Mouse (Mus musculus) lung, embryonic 14.5 days (tissue): ENCODE data around the gene Hemgn. TPM values are rescaled to one million over a fixed set of nuclear protein-coding genes. Genes with fewer than 3 reads are reported as not detected.

Experiments
- ATAC-seq: fragments of 200-750 bp; cut with Nextera tagmentation; 2 replicates; pipeline ENCODE4 v1.8.0; 2017; ENCODE audit warnings: mild to moderate bottlenecking, moderate TSS enrichment, moderate library complexity; ENCODE audit not compliant: insufficient read depth
- DNase-seq: peaks from one replicate; pipeline ENCODE4 v3.0.0-alpha.2; 2015
- H3K27ac ChIP-seq: fragments of 300-500 bp; sonication (generic); 2 replicates; pipeline ENCODE4 v1.5.1; 2014; ENCODE audit warnings: low read depth, mild to moderate bottlenecking, moderate library complexity
- H3K27me3 ChIP-seq: fragments of 300-500 bp; sonication (generic); 2 replicates; pipeline ENCODE4 v1.6.1; 2014; ENCODE audit warnings: low read length, control low read depth; ENCODE audit not compliant: insufficient read depth
- H3K36me3 ChIP-seq: fragments of 300-500 bp; sonication (generic); 2 replicates; pipeline ENCODE4 v1.6.1; 2014; ENCODE audit warnings: control low read depth; ENCODE audit not compliant: insufficient read depth
- H3K4me1 ChIP-seq: fragments of 300-500 bp; sonication (generic); 2 replicates; pipeline ENCODE4 v1.6.1; 2014; ENCODE audit warnings: antibody characterized with exemption, control low read depth; ENCODE audit not compliant: insufficient read depth
- H3K4me2 ChIP-seq: fragments of 300-500 bp; sonication (generic); 2 replicates; pipeline ENCODE4 v1.6.1; 2014; ENCODE audit warnings: mild to moderate bottlenecking
- H3K4me3 ChIP-seq: fragments of 300-500 bp; sonication (generic); 2 replicates; pipeline ENCODE4 v1.5.1; 2014; ENCODE audit warnings: low read depth, low read length
- H3K9ac ChIP-seq: fragments of 300-500 bp; sonication (generic); 2 replicates; pipeline ENCODE4 v1.6.1; 2014
- H3K9me3 ChIP-seq: fragments of 300-500 bp; sonication (generic); 2 replicates; pipeline ENCODE4 v1.6.1; 2016; ENCODE audit warnings: low read depth, low read length, control low read depth
- CTCF ChIP-seq: IDR thresholded peaks from 2 replicates; pipeline ENCODE4 v1.5.1; 2016; ENCODE audit warnings: antibody characterized with exemption, low read depth
- WGBS: fragments of 180-500 bp; shearing (Covaris S2); extraction: QIAGEN DNeasy Blood & Tissue Kit; methylation state at CpG from one replicate; pipeline ENCODE4 v1.1.7; 2014; 5-methylcytosine and 5-hydroxymethylcytosine counted together
- polyA plus RNA-seq: library from polyadenylated mRNA; unstranded; fragments of >200 nt; fragmentation: Nextera tagmentation; extraction: Ambion mirVana; gene quantifications from 2 replicates; pipeline ENCODE4 v1.2.1, GENCODE M21; 2014

Hemgn gene
- polyA plus RNA-seq, 1 experiment from 2014 or later = 0.74 TPM

DNA sequence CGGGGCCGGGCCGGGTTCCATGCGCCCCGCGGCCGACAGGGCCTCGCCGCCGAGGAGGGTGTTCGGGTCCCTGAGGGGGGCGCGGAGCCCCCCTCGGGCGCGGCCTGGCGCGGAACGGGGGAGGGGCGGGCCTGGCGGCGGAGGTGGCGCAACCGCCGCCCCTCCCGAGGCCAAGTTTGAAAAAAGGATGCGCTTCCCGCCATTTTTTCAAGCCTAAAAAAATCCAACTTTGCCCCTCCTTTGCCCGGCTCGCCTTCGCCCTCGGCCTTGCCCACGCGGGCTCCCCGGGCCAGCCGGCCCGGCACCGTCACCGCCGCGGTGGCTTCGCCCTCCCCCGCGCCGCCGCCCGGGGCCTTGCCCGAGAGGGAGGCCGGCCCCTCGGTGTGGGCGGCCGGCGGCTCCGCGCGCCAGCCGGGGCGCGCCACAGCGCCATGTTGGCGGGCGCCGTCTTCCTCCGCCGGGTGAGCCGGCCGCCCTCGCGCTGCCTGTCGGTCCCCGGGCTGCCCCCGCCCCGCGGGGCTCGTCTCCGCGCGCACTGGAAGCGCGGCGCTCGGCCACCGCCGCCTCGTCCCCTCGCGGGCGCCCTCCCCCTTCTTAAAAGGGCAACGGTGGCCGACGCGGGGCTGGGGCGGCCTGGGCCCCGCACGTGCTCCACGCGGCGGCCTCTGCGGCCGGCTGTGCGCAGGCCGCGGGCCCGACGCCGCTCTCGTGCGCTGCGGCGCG, 38.6 kb upstream of the Hemgn start:
- peak overlapping the region; percentile 70 for H3K4me2 ChIP-seq
- H3K4me3 ChIP-seq = peak overlapping the region; percentile 90
- peaks cover 16% of the 10 kb centered on the region for H3K4me1 ChIP-seq
- ATAC-seq (peak; percentile 22), DNase-seq (peak; percentile 89)
- H3K9me3 ChIP-seq = no peaks in the 10 kb centered on the region
- WGBS = under 1% methylated on average over 95 of the region's 111 CpGs
- H3K27ac ChIP-seq = peak overlapping the region; percentile 100
- no peaks in the 10 kb centered on the region for H3K27me3 ChIP-seq
- 0 out of 2 replicates have a peak, but pooled peaks cover 2% of the 10 kb centered on the region for H3K36me3 ChIP-seq
- H3K9ac ChIP-seq = peak overlapping the region; percentile 100
- no peak for TF ChIP-seq CTCF

DNA sequence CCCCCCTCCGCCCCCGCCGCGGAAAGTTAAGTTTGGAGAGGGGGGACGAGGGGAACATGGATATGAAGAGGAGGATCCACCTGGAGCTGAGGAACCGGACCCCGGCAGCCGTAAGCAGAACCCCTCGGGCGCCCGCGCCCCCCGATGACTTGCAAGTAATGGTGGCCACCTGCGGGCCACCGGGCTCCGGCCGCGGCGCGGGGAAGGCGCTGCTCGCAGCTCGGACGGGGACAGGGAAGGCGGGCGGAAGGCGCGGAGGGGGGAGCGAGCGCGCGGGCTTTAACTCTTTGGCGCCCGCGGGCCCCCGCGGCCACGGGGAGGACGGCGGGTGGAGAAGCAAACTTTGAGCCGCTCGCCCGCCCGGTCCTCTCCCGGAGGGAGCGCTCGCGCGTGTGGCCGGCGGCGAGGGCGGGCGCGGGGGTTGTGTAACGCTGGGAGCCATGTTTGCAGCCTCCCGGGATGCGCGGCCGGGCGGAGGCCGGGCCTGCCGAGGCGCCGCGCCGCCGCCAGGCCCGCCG, 38.0 kb upstream of the Hemgn start:
- H3K27me3 ChIP-seq = no peaks in the 10 kb centered on the region
- TF ChIP-seq CTCF = no peak
- H3K9me3 ChIP-seq = no peaks in the 10 kb centered on the region
- H3K4me1 ChIP-seq = peaks cover 16% of the 10 kb centered on the region
- H3K4me2 ChIP-seq = peak overlapping the region; percentile 70
- ATAC-seq (peak; percentile 26), DNase-seq (peak; percentile 71)
- peak overlapping the region; percentile 90 for H3K4me3 ChIP-seq
- peak overlapping the region; percentile 100 for H3K27ac ChIP-seq
- H3K9ac ChIP-seq = peak overlapping the region; percentile 100
- WGBS = 2% methylated on average over 44 of the region's 70 CpGs
- H3K36me3 ChIP-seq = 0 out of 2 replicates have a peak, but pooled peaks cover 2% of the 10 kb centered on the region

DNA sequence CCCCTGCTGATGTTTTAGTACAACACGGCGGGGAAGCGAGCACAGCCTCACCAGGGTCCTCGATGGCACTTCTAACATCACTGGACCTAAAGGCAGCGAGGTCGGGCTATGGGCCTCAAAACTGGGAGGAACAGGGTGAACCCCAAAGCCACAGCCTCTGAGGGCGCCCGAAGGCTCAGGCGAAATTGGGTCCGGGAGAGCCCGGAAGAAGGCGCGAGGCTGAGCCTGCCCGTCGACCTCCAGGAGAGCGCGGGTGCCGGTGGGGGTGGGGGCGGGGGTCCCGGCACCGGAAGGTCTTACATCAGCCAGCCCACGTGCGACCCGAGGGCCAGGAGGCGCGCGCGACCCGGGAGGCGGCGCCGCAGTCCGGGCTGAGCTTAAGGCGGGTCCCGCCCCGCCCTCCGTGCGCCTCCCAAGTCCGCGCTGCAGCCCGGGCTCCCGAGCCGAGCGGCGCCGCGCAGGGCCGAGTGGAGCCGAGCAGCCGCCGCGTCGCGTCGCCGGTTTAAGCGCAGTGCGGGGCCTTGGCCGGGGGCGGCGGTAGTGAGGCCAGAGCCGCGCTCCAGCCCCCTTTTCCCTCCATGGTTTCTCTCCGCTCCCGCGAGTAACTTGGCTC, 37.3 kb upstream of the Hemgn start, which contains the start of gene Anp32b:
Gene Anp32b, plus strand, starts transcription at position 384 of the 613 bp plus-strand sequence.
- ATAC-seq = peak; percentile 96
- H3K36me3 ChIP-seq = 0 out of 2 replicates have a peak, but pooled peaks cover 2% of the 10 kb centered on the region
- TF ChIP-seq CTCF = peak; percentile 56
- H3K27me3 ChIP-seq = no peaks in the 10 kb centered on the region
- H3K4me2 ChIP-seq = peak within 1 kb of the TSS; percentile 82
- H3K9me3 ChIP-seq = no peaks in the 10 kb centered on the region
- peak; percentile 97 for DNase-seq
- peak within 1 kb of the TSS; percentile 90 for H3K4me3 ChIP-seq
- peak within 1 kb of the TSS; percentile 100 for H3K9ac ChIP-seq
- WGBS = under 1% methylated on average over 59 of the region's 66 CpGs
- H3K4me1 ChIP-seq = peaks cover 16% of the 10 kb centered on the region
- H3K27ac ChIP-seq = peak within 1 kb of the TSS; percentile 100

DNA sequence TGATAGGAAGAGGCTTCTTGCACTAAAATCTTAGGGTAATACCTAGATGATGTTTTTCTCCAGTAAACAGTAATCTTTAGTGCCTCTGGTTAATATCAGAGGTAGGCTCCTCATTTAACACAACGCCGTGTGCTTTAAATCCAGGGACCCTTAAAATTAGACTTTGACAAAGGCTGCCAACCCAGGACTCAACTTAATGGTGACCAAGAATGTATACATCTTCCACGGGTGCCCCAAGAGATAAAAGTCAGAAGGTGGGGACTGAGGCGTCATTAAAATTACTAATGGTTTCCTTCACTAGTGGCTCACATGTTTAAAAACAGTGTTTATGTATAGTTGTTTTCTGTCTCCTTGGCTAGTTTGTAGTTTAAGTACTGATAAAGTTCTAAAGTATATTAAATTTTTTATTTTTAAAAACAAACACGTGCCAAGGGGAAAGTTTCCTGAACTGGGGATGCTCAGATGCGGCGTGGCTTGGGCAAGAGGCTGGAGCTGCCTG, 36.8 kb upstream of the Hemgn start:
- H3K36me3 ChIP-seq = 0 out of 2 replicates have a peak, but pooled peaks cover under 1% of the 10 kb centered on the region
- H3K27ac ChIP-seq = peak overlapping the region; percentile 100
- H3K4me1 ChIP-seq = peaks cover 16% of the 10 kb centered on the region
- WGBS = 26% methylated on average over 7 of the region's 7 CpGs
- peak overlapping the region; percentile 90 for H3K4me3 ChIP-seq
- DNase-seq (no peak), ATAC-seq (no peak)
- no peak for TF ChIP-seq CTCF
- H3K4me2 ChIP-seq = peak overlapping the region; percentile 82
- no peaks in the 10 kb centered on the region for H3K27me3 ChIP-seq
- H3K9me3 ChIP-seq = no peaks in the 10 kb centered on the region
- peak overlapping the region; percentile 100 for H3K9ac ChIP-seq

DNA sequence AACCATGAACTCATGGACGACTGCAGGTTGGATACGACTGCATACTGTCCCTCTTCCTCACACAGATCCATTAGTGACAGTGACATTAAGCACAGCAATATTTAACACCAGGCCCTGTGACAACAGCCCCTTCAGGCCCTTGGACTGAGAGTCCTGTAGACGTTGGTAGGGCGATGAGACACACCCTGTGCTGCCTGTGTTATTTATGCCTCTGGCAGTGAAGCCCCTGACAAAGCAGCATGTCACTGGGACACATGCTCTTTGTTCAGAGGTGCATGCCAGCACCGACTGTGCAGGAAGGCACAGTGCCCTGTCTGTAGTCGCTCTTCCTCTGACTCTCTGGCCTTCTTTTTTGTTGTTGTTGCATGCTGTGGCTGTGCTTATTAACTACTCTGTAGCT, 35.6 kb upstream of the Hemgn start:
- WGBS = 58% methylated on average over 6 of the region's 6 CpGs

DNA sequence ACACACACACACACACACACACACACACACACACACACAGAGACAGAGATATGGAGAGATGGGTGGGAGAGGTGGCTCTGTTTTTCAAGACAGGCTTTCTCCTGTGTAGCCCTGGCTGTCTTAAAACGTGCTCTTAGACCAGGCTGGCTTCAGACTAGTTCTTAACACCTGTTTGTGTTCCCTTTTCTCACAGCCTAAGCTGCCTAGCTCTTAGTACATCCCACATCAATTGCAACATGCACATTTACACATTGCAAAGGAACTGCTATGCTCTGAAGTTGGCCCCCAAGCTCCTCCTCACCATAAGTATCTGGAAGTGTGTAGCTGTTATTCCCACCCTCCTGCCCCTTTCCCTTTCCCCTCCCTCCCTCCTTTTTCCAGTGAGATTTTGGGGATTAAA, 34.2 kb upstream of the Hemgn start:
- no peak for DNase-seq
- Histone ChIP-seq H3K9ac (no peak overlapping the region), H3K9me3 (no peaks in the 10 kb centered on the region), H3K4me3 (no peak overlapping the region), H3K27me3 (no peaks in the 10 kb centered on the region), H3K4me1 (no peaks in the 10 kb centered on the region), H3K27ac (no peak overlapping the region), H3K4me2 (no peak overlapping the region), H3K36me3 (no peaks in the 10 kb centered on the region)
- 55% methylated on average over 1 of the region's 1 CpGs for WGBS
- no peak for TF ChIP-seq CTCF
- no peak for ATAC-seq

More for the DNA sequence above, 35.6 kb upstream of the Hemgn start:
- H3K4me3 ChIP-seq = no peak overlapping the region
- no peaks in the 10 kb centered on the region for H3K36me3 ChIP-seq
- no peak overlapping the region for H3K27ac ChIP-seq
- peaks cover 9% of the 10 kb centered on the region; the same call in 1 of the 2 replicates for H3K4me1 ChIP-seq
- DNase-seq (no peak), ATAC-seq (no peak)
- H3K9ac ChIP-seq = no peak overlapping the region
- no peak overlapping the region for H3K4me2 ChIP-seq
- no peaks in the 10 kb centered on the region for H3K27me3 ChIP-seq
- no peaks in the 10 kb centered on the region for H3K9me3 ChIP-seq
- TF ChIP-seq CTCF = no peak
